Mouse (Mus musculus): ENCODE results near the gene Car3. TPM values are rescaled to one million over a fixed set of nuclear protein-coding genes. Genes with fewer than 3 reads are reported as not detected.

The Car3 gene
- total and polyA plus RNA-seq, 2 experiments, result 1,504 to 1,802 TPM

DNA sequence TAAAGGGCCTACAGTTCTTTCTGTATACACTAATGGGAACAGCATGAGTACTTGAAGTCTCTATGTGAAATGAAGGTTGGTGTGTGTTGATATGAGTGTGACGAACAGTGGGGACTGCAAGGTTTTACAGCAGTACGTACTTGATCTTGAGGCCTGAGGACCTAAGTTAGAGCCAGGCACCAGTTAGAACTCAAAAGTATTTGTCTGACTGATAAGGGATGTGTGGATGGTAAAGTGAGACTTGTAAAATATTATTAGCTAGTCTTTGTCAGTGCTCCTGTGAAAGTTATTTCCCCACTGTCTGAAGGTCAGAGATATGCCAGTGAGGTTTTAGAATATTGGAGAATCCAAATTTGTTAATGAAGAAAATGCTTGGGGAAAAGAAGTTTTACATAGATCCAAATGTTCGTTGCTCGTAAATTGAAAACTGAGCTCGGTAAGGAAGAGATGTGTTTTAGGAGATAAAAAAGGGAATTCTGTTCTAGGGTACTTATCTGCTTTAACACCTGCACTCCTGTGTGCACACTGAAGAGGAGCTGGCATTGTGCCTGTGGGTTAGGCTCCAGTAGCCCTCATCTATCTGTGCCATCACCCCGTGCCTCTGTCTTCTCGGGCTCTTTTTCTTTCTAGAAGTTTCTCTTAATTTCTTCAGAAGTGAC is 14.1 kb downstream of the Car3 start:
- no peak for DNase-seq (ENCODE audit: extremely low read depth, low read depth, low spot score)
- no peaks in the 10 kb centered on the region for H3K27me3 ChIP-seq (ENCODE audit: control insufficient read depth, insufficient read depth, low read length)
- no peak overlapping the region for H3K4me3 ChIP-seq (ENCODE audit: insufficient read depth, low read depth, low read length)
- no peaks in the 10 kb centered on the region for H3K36me3 ChIP-seq (ENCODE audit: control insufficient read depth, insufficient read depth, low read length)
- no peak overlapping the region for H3K9ac ChIP-seq (ENCODE audit: low read depth, low read length)
- TF ChIP-seq CTCF (IDR thresholded peaks at IDR 0.05; ENCODE audit: low read depth, low read length) (no peak), POLR2A (IDR thresholded peaks at IDR 0.05; ENCODE audit: extremely low read depth, insufficient read depth, low read length) (no peak)
- H3K4me1 ChIP-seq (ENCODE audit: control insufficient read depth, insufficient read depth, low read length), result no peaks in the 10 kb centered on the region
- WGBS, result 89% methylated on average over 7 of the region's 7 CpGs
- no peak overlapping the region for H3K27ac ChIP-seq (replicated peaks; ENCODE audit: insufficient read depth, low read depth, low read length)
- H3K79me2 ChIP-seq (ENCODE audit: control insufficient read depth, insufficient read depth, low read length), result no peaks in the 10 kb centered on the region

- H3K36me3 ChIP-seq (ENCODE audit: control insufficient read depth, insufficient read depth, low read length), result no peaks in the 10 kb centered on the region
- H3K27ac ChIP-seq (replicated peaks; ENCODE audit: insufficient read depth, low read depth, low read length), result no peak overlapping the region
- no peaks in the 10 kb centered on the region for H3K79me2 ChIP-seq (ENCODE audit: control insufficient read depth, insufficient read depth, low read length)
- DNase-seq (ENCODE audit: extremely low read depth, low read depth, low spot score), result no peak
- TF ChIP-seq CTCF (IDR thresholded peaks at IDR 0.05; ENCODE audit: low read depth, low read length) (no peak), POLR2A (IDR thresholded peaks at IDR 0.05; ENCODE audit: extremely low read depth, insufficient read depth, low read length) (no peak)
- no peak overlapping the region for H3K4me3 ChIP-seq (ENCODE audit: insufficient read depth, low read depth, low read length)
- no peaks in the 10 kb centered on the region for H3K27me3 ChIP-seq (ENCODE audit: control insufficient read depth, insufficient read depth, low read length)
- H3K4me1 ChIP-seq (ENCODE audit: control insufficient read depth, insufficient read depth, low read length), result no peaks in the 10 kb centered on the region
- 71% methylated on average over 6 of the region's 6 CpGs for WGBS
- H3K9ac ChIP-seq (ENCODE audit: low read depth, low read length), result no peak overlapping the region
Observed at GRCm38 (mm10) chr3:14878749-14879223, 15.5 kb downstream of the Car3 start.

DNA sequence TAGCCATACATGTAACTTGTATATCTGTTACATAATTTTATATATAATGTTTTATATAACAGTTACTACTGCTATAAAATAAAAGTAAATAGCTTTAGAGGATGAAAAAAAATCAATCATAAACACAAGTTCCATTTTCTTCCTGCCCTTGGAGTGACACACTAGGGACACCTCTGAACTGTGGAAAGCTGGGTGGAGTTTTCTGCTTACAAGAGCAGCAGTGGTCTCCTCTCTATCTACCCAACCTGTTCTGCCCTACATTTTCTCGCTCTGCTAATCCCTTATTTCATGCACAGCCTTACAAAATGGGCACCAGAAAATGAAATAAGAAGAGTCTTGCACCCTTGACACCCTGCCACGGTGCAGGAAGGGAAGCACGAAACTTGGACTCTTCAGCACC is 16.0 kb downstream of the Car3 start:
- Histone ChIP-seq H3K4me3 (ENCODE audit: insufficient read depth, low read depth, low read length) (no peak overlapping the region), H3K4me1 (ENCODE audit: control insufficient read depth, insufficient read depth, low read length) (no peaks in the 10 kb centered on the region), H3K27ac (replicated peaks; ENCODE audit: insufficient read depth, low read depth, low read length) (no peak overlapping the region), H3K79me2 (ENCODE audit: control insufficient read depth, insufficient read depth, low read length) (no peaks in the 10 kb centered on the region), H3K27me3 (ENCODE audit: control insufficient read depth, insufficient read depth, low read length) (no peaks in the 10 kb centered on the region), H3K36me3 (ENCODE audit: control insufficient read depth, insufficient read depth, low read length) (no peaks in the 10 kb centered on the region), H3K9ac (ENCODE audit: low read depth, low read length) (no peak overlapping the region)
- DNase-seq (ENCODE audit: extremely low read depth, low read depth, low spot score), result no peak
- no peak for TF ChIP-seq POLR2A (IDR thresholded peaks at IDR 0.05; ENCODE audit: extremely low read depth, insufficient read depth, low read length)
- TF ChIP-seq CTCF (IDR thresholded peaks at IDR 0.05; ENCODE audit: low read depth, low read length), result no peak
- WGBS, result 88% methylated on average over 3 of the region's 3 CpGs

DNA sequence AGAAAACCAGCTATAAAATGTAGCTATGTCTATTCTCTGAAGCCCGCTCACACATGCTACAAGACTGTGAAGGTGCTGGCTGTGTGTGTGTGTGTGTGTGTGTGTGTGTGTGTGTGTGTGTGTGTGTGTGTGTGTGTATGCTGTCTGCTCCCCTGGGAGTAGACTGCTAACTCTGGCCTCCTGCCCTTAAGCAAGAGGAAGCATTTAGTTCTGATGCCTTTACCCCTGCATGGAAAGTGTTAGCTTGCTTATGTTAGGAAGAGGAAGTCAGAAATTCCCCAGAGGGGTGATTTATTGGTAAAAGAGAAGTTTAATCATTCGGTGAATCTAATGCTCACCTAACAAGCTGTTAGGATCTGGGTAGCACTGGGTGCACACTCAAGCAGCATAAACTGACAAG is 17.0 kb downstream of the Car3 start:
- WGBS, result 84% methylated on average over 2 of the region's 2 CpGs
- no peak overlapping the region for H3K9ac ChIP-seq (ENCODE audit: low read depth, low read length)
- no peaks in the 10 kb centered on the region for H3K36me3 ChIP-seq (ENCODE audit: control insufficient read depth, insufficient read depth, low read length)
- TF ChIP-seq CTCF (IDR thresholded peaks at IDR 0.05; ENCODE audit: low read depth, low read length) (no peak), POLR2A (IDR thresholded peaks at IDR 0.05; ENCODE audit: extremely low read depth, insufficient read depth, low read length) (no peak)
- peak; percentile 16 for DNase-seq (ENCODE audit: extremely low read depth, low read depth, low spot score)
- no peak overlapping the region for H3K4me3 ChIP-seq (ENCODE audit: insufficient read depth, low read depth, low read length)
- H3K27ac ChIP-seq (replicated peaks; ENCODE audit: insufficient read depth, low read depth, low read length), result no peak overlapping the region
- H3K27me3 ChIP-seq (ENCODE audit: control insufficient read depth, insufficient read depth, low read length), result no peaks in the 10 kb centered on the region
- no peaks in the 10 kb centered on the region for H3K79me2 ChIP-seq (ENCODE audit: control insufficient read depth, insufficient read depth, low read length)
- no peaks in the 10 kb centered on the region for H3K4me1 ChIP-seq (ENCODE audit: control insufficient read depth, insufficient read depth, low read length)

- no peaks in the 10 kb centered on the region for H3K36me3 ChIP-seq (ENCODE audit: control insufficient read depth, insufficient read depth, low read length)
- peaks cover 3% of the 10 kb centered on the region for H3K4me1 ChIP-seq (ENCODE audit: control insufficient read depth, insufficient read depth, low read length)
- H3K4me3 ChIP-seq (ENCODE audit: insufficient read depth, low read depth, low read length), result no peak overlapping the region
- H3K27me3 ChIP-seq (ENCODE audit: control insufficient read depth, insufficient read depth, low read length), result no peaks in the 10 kb centered on the region
- H3K79me2 ChIP-seq (ENCODE audit: control insufficient read depth, insufficient read depth, low read length), result no peaks in the 10 kb centered on the region
- no peak overlapping the region for H3K9ac ChIP-seq (ENCODE audit: low read depth, low read length)
- TF ChIP-seq POLR2A (IDR thresholded peaks at IDR 0.05; ENCODE audit: extremely low read depth, insufficient read depth, low read length) (no peak), CTCF (IDR thresholded peaks at IDR 0.05; ENCODE audit: low read depth, low read length) (no peak)
- DNase-seq (ENCODE audit: extremely low read depth, low read depth, low spot score), result no peak
- no peak overlapping the region for H3K27ac ChIP-seq (replicated peaks; ENCODE audit: insufficient read depth, low read depth, low read length)
Observed at GRCm38 (mm10) chr3:14882005-14882404, 18.7 kb downstream of the Car3 start.

- Histone ChIP-seq H3K4me1 (ENCODE audit: control insufficient read depth, insufficient read depth, low read length) (peaks cover 6% of the 10 kb centered on the region), H3K36me3 (ENCODE audit: control insufficient read depth, insufficient read depth, low read length) (no peaks in the 10 kb centered on the region), H3K27ac (replicated peaks; ENCODE audit: insufficient read depth, low read depth, low read length) (no peak overlapping the region), H3K27me3 (ENCODE audit: control insufficient read depth, insufficient read depth, low read length) (no peaks in the 10 kb centered on the region), H3K4me3 (ENCODE audit: insufficient read depth, low read depth, low read length) (no peak overlapping the region), H3K9ac (ENCODE audit: low read depth, low read length) (no peak overlapping the region), H3K79me2 (ENCODE audit: control insufficient read depth, insufficient read depth, low read length) (no peaks in the 10 kb centered on the region)
- TF ChIP-seq CTCF (IDR thresholded peaks at IDR 0.05; ENCODE audit: low read depth, low read length) (no peak), POLR2A (IDR thresholded peaks at IDR 0.05; ENCODE audit: extremely low read depth, insufficient read depth, low read length) (no peak)
- 79% methylated on average over 3 of the region's 3 CpGs for WGBS
- DNase-seq (ENCODE audit: extremely low read depth, low read depth, low spot score), result no peak
Observed at GRCm38 (mm10) chr3:14882756-14883155, 19.4 kb downstream of the Car3 start.

All from liver, adult 2 months (tissue).